Mouse (Mus musculus) small intestine, adult 2 months (tissue): ENCODE measurements around the gene Gcnt1. TPM values are rescaled to one million over a fixed set of nuclear protein-coding genes. Genes with fewer than 3 reads are reported as not detected.

Source experiments
- H3K27ac ChIP-seq: fragments of 200-500 bp; 2 replicates; pipeline ENCODE4 v1.5.1; 2012; ENCODE audit warnings: low read depth, low read length, control low read depth, inconsistent platforms; ENCODE audit not compliant: insufficient read depth
- H3K27me3 ChIP-seq: fragments of 200-500 bp; 2 replicates; pipeline ENCODE4 v1.6.1; 2012; ENCODE audit warnings: mild to moderate bottlenecking, moderate library complexity, low read length, inconsistent platforms; ENCODE audit not compliant: control insufficient read depth, insufficient read depth
- H3K36me3 ChIP-seq: fragments of 200-500 bp; 2 replicates; pipeline ENCODE4 v1.6.1; 2012; ENCODE audit warnings: mild to moderate bottlenecking, low read length, control low read depth, inconsistent platforms; ENCODE audit not compliant: control insufficient read depth, insufficient read depth
- H3K4me1 ChIP-seq: fragments of 200-500 bp; 2 replicates; pipeline ENCODE4 v1.6.1; 2012; ENCODE audit warnings: low read length, inconsistent platforms, mixed read lengths; ENCODE audit not compliant: control insufficient read depth, insufficient read depth, insufficient read length
- H3K4me3 ChIP-seq: fragments of 200-500 bp; 2 replicates; pipeline ENCODE4 v1.5.1; 2012; ENCODE audit warnings: low read depth, mild to moderate bottlenecking, control low read depth, inconsistent platforms, low read length, moderate library complexity
- CTCF ChIP-seq: fragments of 200-500 bp; IDR thresholded peaks from 2 replicates; pipeline ENCODE4 v1.5.1; 2012; ENCODE audit warnings: low read depth, mild to moderate bottlenecking, control low read depth, inconsistent platforms, low read length, moderate library complexity, mixed read lengths; ENCODE audit not compliant: insufficient replicate concordance, insufficient read length; ENCODE audit errors: extremely low read depth
- POLR2A ChIP-seq: fragments of 200-500 bp; IDR thresholded peaks from 2 replicates; pipeline ENCODE4 v1.6.1; 2012; ENCODE audit warnings: low read depth, mild to moderate bottlenecking, control low read depth, inconsistent platforms, low read length, moderate library complexity
- WGBS: fragments of 180-500 bp; shearing (Covaris S2); methylation state at CpG from one replicate; pipeline ENCODE4 v1.1.7; 2018; 5-methylcytosine and 5-hydroxymethylcytosine counted together
- polyA plus RNA-seq: library from polyadenylated mRNA; depleted of rRNA; stranded (reverse); fragments of >200 nt; gene quantifications from 2 replicates; pipeline ENCODE4 v1.2.3, GENCODE M21; 2012

Gcnt1 gene
- polyA plus RNA-seq, 1 experiment: 0.80 TPM

- WGBS: 75% methylated on average over 1 of the region's 1 CpGs
- peaks cover 7% of the 10 kb centered on the region; the same call in 1 of the 2 replicates for H3K4me1 ChIP-seq
- H3K4me3 ChIP-seq: no peak overlapping the region
- no peak for TF ChIP-seq POLR2A
- TF ChIP-seq CTCF: no peak
- no peak overlapping the region for H3K27ac ChIP-seq
- no peaks in the 10 kb centered on the region for H3K27me3 ChIP-seq
- no peaks in the 10 kb centered on the region for H3K36me3 ChIP-seq
Observed at GRCm38 (mm10) chr19:17313766-17314165, 58.9 kb downstream of the Gcnt1 start.

DNA sequence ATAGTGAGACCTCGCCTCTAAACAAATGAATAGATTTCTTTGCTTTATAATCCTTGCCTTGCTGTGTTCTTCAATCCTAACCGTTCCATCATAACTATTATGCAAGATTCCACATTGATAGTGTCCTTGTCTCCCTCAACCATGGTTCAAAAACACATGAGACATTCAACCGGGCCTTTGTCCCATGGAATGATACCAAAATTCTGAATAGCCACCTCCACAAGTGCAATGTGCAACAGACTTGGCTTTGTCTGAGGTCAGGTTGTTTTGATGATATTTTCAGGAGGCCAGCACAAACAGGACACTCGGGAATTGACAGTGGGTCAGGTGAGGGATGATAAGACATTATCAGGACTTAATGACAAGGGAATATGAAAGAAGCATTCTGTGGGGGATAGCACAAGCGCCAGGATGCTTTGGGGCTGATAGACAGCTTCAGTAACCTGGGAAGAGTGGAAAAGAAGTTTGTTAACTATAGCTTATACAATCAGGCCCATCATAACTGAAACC, 59.9 kb downstream of the Gcnt1 start:
- no peaks in the 10 kb centered on the region for H3K27me3 ChIP-seq
- TF ChIP-seq CTCF (no peak), POLR2A (no peak)
- 75% methylated on average over 5 of the region's 5 CpGs for WGBS
- H3K36me3 ChIP-seq: no peaks in the 10 kb centered on the region
- peaks cover 7% of the 10 kb centered on the region; the same call in 1 of the 2 replicates for H3K4me1 ChIP-seq
- H3K27ac ChIP-seq: no peak overlapping the region
- no peak overlapping the region for H3K4me3 ChIP-seq

GRCm38 (mm10) chr19:17311501-17311900, 61.1 kb downstream of the Gcnt1 start:
- no peaks in the 10 kb centered on the region for H3K36me3 ChIP-seq
- peaks cover 3% of the 10 kb centered on the region; the same call in 1 of the 2 replicates for H3K4me1 ChIP-seq
- TF ChIP-seq POLR2A: no peak
- TF ChIP-seq CTCF: no peak
- no peaks in the 10 kb centered on the region for H3K27me3 ChIP-seq
- H3K27ac ChIP-seq: no peak overlapping the region
- WGBS: 41% methylated on average over 1 of the region's 1 CpGs
- H3K4me3 ChIP-seq: no peak overlapping the region

GRCm38 (mm10) chr19:17311031-17311430, 61.6 kb downstream of the Gcnt1 start:
- H3K4me3 ChIP-seq: no peak overlapping the region
- 85% methylated on average over 2 of the region's 2 CpGs for WGBS

DNA sequence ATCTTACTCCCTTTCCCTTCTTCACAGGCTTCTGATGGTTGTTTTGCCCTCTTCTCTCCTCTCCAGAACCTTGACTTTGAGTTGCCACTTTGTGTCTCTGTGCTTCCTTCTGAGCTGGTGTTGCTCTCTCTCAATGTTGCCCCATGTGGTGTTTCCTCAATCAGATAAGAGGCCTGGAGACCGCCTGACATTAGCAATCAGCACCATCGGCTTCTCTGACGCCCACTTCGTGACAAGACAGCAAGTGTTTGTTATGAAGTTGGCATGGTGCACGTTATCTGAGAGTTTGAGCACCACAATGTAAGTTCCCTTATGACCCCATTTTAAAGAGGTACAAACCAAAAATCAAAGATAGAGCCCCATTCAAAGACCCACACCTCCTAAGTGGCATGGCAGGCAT, 76.6 kb downstream of the Gcnt1 start:
- no peaks in the 10 kb centered on the region for H3K4me1 ChIP-seq
- 75% methylated on average over 5 of the region's 5 CpGs for WGBS
- H3K4me3 ChIP-seq: no peak overlapping the region
- H3K36me3 ChIP-seq: no peaks in the 10 kb centered on the region
- no peak overlapping the region for H3K27ac ChIP-seq
- TF ChIP-seq POLR2A (no peak), CTCF (no peak)
- no peaks in the 10 kb centered on the region for H3K27me3 ChIP-seq

More at GRCm38 (mm10) chr19:17311031-17311430, 61.6 kb downstream of the Gcnt1 start:
- Histone ChIP-seq H3K4me1 (no peaks in the 10 kb centered on the region), H3K27me3 (no peaks in the 10 kb centered on the region), H3K27ac (no peak overlapping the region), H3K36me3 (no peaks in the 10 kb centered on the region)
- TF ChIP-seq CTCF: no peak

- no peaks in the 10 kb centered on the region for H3K36me3 ChIP-seq
- no peak overlapping the region for H3K4me3 ChIP-seq
- no peak for TF ChIP-seq CTCF
- TF ChIP-seq POLR2A: no peak
- WGBS: 66% methylated on average over 6 of the region's 6 CpGs
- no peaks in the 10 kb centered on the region for H3K4me1 ChIP-seq
- no peaks in the 10 kb centered on the region for H3K27me3 ChIP-seq
- H3K27ac ChIP-seq: 0 out of 2 replicates have a peak overlapping the region, but pooled peaks have one; percentile 32
Observed at GRCm38 (mm10) chr19:17295211-17295766, 77.4 kb downstream of the Gcnt1 start.

- no peak for TF ChIP-seq CTCF
- no peak for TF ChIP-seq POLR2A
- 91% methylated on average over 5 of the region's 5 CpGs for WGBS
- Histone ChIP-seq H3K27ac (no peak overlapping the region), H3K36me3 (no peaks in the 10 kb centered on the region), H3K27me3 (no peaks in the 10 kb centered on the region), H3K4me3 (no peak overlapping the region), H3K4me1 (no peaks in the 10 kb centered on the region)
Observed at GRCm38 (mm10) chr19:17294136-17294535, 78.5 kb downstream of the Gcnt1 start.
